36 mouse cellular contexts compared by ENCODE assay signal in genomic region chr4:129582251-129582650, GRCm38 (mm10). TPM values are rescaled to one million over a fixed set of nuclear protein-coding genes. Genes with fewer than 3 reads are reported as not detected.
A peak's percentile ranks its signal among the peaks of the same experiment; 100 is the strongest.
DNase-seq lines count a peak whose midpoint lies in the region; ATAC-seq and TF ChIP-seq lines count a peak whose summit lies in the region.
"Had no signal": no experiment of that assay in that cellular context is flagged by ENCODE, and none has a peak within 500 bp of the region (broad histone marks: within the 10 kb centered on the region; RNA-seq: fewer than 3 reads in every experiment).

No protein-coding gene starts in this region.

- H3K4me2 ChIP-seq in kidney, postnatal 0 days (ENCODE audit: low read length), result no peak overlapping the region
- H3K4me2 ChIP-seq in kidney, embryonic 14.5 days (replicated peaks; ENCODE audit: low read depth, low read length), result no peak overlapping the region
- H3K4me2 ChIP-seq: embryonic facial prominence, embryonic 15.5 days; forebrain, embryonic 13.5 days; heart, embryonic 12.5 days; hindbrain, embryonic 14.5 days; limb, embryonic 12.5 days; midbrain, embryonic 13.5 days; neural tube, embryonic 15.5 days; stomach, embryonic 15.5 days had no signal

- H3K4me3 ChIP-seq in kidney, postnatal 0 days (replicated peaks; ENCODE audit: low read depth, low read length), result no peak overlapping the region
- no peak overlapping the region for H3K4me3 ChIP-seq in kidney, embryonic 14.5 days (ENCODE audit: low read length)
- H3K4me3 ChIP-seq: embryonic facial prominence, embryonic 10.5 days; embryonic facial prominence, embryonic 15.5 days; forebrain, embryonic 13.5 days; heart, adult 2 months; heart, embryonic 12.5 days; limb, embryonic 12.5 days; midbrain, embryonic 13.5 days; neural tube, embryonic 15.5 days; stomach, embryonic 15.5 days had no signal

- no peaks in the 10 kb centered on the region for H3K36me3 ChIP-seq in kidney, postnatal 0 days (ENCODE audit: insufficient read depth, low read length)
- no peaks in the 10 kb centered on the region for H3K36me3 ChIP-seq in kidney, embryonic 14.5 days (ENCODE audit: control insufficient read depth, insufficient read depth, low read length)
- H3K36me3 ChIP-seq: embryonic facial prominence, embryonic 10.5 days; embryonic facial prominence, embryonic 15.5 days; heart, embryonic 12.5 days; limb, embryonic 12.5 days; midbrain, embryonic 13.5 days; neural tube, embryonic 15.5 days; stomach, embryonic 15.5 days had no signal

- TF ChIP-seq CTCF in kidney, postnatal 0 days (IDR thresholded peaks at IDR 0.05; ENCODE audit: low read depth), result 0 out of 2 replicates have a peak, but pooled peaks have one; percentile 9

- intact Hi-C loops in heart, postnatal 36 days (cut with DNase I), result no loop called here

- 79% methylated on average over 1 of the region's 1 CpGs for WGBS in kidney, postnatal 0 days
- 82% methylated on average over 1 of the region's 1 CpGs for WGBS in kidney, embryonic 14.5 days

- H3K9ac ChIP-seq in kidney, postnatal 0 days (ENCODE audit: low read depth, low read length), result no peak overlapping the region
- no peak overlapping the region for H3K9ac ChIP-seq in kidney, embryonic 14.5 days (ENCODE audit: low read depth, low read length)
- H3K9ac ChIP-seq: embryonic facial prominence, embryonic 15.5 days; forebrain, embryonic 13.5 days; heart, embryonic 12.5 days; hindbrain, embryonic 14.5 days; limb, embryonic 12.5 days; midbrain, embryonic 13.5 days; neural tube, embryonic 15.5 days; stomach, embryonic 15.5 days had no signal

- H3K4me1 ChIP-seq in kidney, postnatal 0 days (replicated peaks; ENCODE audit: insufficient read depth, low read length), result no peaks in the 10 kb centered on the region
- peaks cover 12% of the 10 kb centered on the region for H3K4me1 ChIP-seq in kidney, embryonic 14.5 days (ENCODE audit: control insufficient read depth, insufficient read depth, low read length)

- no peak for DNase-seq in kidney, postnatal 0 days (ENCODE audit: low spot score)
- peak; percentile 22 for DNase-seq in thymus, postnatal 0 days (ENCODE audit: low spot score)
- no peak for DNase-seq in thymus, postnatal 10 days (ENCODE audit: low spot score in 2 of 2)
- peak; percentile 83 for DNase-seq in R1 (ENCODE audit: low read depth, low spot score)
- no peak for DNase-seq in gastrocnemius, adult 8-10 months (ENCODE audit: low spot score in 2 of 2)
- DNase-seq in heart, postnatal 36 days, result no peak
- DNase-seq: adrenal gland, adult 2 months; cerebellum, adult 8-10 months; cerebellum, postnatal 25 days; heart, adult 2 months; kidney, adult 2 months; kidney, postnatal 10 days; layer of hippocampus, adult 9-11 months; lung, adult 2 months; lung, postnatal 10 days; retina, postnatal 1 day; right cerebral cortex, postnatal 14 days; thymus, postnatal 36 days had no signal

- H3K27ac ChIP-seq in kidney, postnatal 0 days, result no peak overlapping the region
- no peak overlapping the region for H3K27ac ChIP-seq in kidney, embryonic 14.5 days (ENCODE audit: low read depth, low read length)
- H3K27ac ChIP-seq: embryonic facial prominence, embryonic 10.5 days; embryonic facial prominence, embryonic 15.5 days; forebrain, embryonic 13.5 days; heart, adult 2 months; hindbrain, embryonic 14.5 days; limb, embryonic 12.5 days; macrophage; midbrain, embryonic 13.5 days; neural tube, embryonic 15.5 days; stomach, embryonic 15.5 days had no signal

- H3K27me3 ChIP-seq in kidney, postnatal 0 days (ENCODE audit: insufficient read depth, low read length), result no peaks in the 10 kb centered on the region
- no peaks in the 10 kb centered on the region for H3K27me3 ChIP-seq in kidney, embryonic 14.5 days (ENCODE audit: control insufficient read depth, insufficient read depth, low read length)
- H3K27me3 ChIP-seq: embryonic facial prominence, embryonic 15.5 days; forebrain, embryonic 13.5 days; heart, embryonic 12.5 days; limb, embryonic 12.5 days; neural tube, embryonic 15.5 days; stomach, embryonic 15.5 days had no signal

- H3K9me3 ChIP-seq in kidney, postnatal 0 days (replicated peaks; ENCODE audit: low read length), result no peaks in the 10 kb centered on the region
- no peaks in the 10 kb centered on the region for H3K9me3 ChIP-seq in kidney, embryonic 14.5 days (ENCODE audit: control insufficient read depth, low read length)
- H3K9me3 ChIP-seq: embryonic facial prominence, embryonic 10.5 days; embryonic facial prominence, embryonic 15.5 days; forebrain, embryonic 13.5 days; heart, embryonic 12.5 days; limb, embryonic 12.5 days; midbrain, embryonic 13.5 days; neural tube, embryonic 15.5 days; stomach, embryonic 15.5 days had no signal

- ATAC-seq in kidney, postnatal 0 days (replicated peaks; ENCODE audit: low FRiP score, low read depth), result no peak
- ATAC-seq in kidney, embryonic 14.5 days (ENCODE audit: low FRiP score, low TSS enrichment), result no peak
- ATAC-seq: activated CD4-positive, CD25-positive, alpha-beta regulatory T cell, adult 4 months; CD4-positive, CD25-positive, alpha-beta regulatory T cell, adult 4 months; forebrain, embryonic 13.5 days; inflammation-experienced regulatory T-cells, adult 6 months; midbrain, embryonic 13.5 days had no signal

RNA-seq across cellular contexts. Expression of gene Fam167b, which starts 3.9 kb away (rescaled TPM):
- 39.9 and 40.3 TPM in 2 replicates for polyA plus RNA-seq in kidney, postnatal 0 days (2015; fragmentation: Nextera tagmentation; extraction: Ambion mirVana)
- 17.7 and 19.7 TPM in 2 replicates for polyA plus RNA-seq in kidney, embryonic 14.5 days (2014; fragmentation: Nextera tagmentation; extraction: Ambion mirVana)
- 2.6 and 3.7 TPM in 2 replicates for polyA plus RNA-seq in thymus, postnatal 0 days (2015; fragmentation: Nextera tagmentation; extraction: Ambion mirVana)
- not detected for total RNA-seq in gastrocnemius, adult 8-10 months (2022)
- total RNA-seq in heart, postnatal 36 days (2021), result under 1 TPM; 0.46 to 1.00 TPM
- total RNA-seq: gastrocnemius, adult 18-20 months; hematopoietic stem cell, adult 5-6 weeks; left cerebral cortex, postnatal 14 days; megakaryocyte-erythroid progenitor cell, adult 5-6 weeks had no signal
- polyA plus RNA-seq: macrophage; neural tube, embryonic 15.5 days had no signal

RNA-seq across cellular contexts. Expression of gene Lck, which starts 8.8 kb away (rescaled TPM):
- 8.8 and 9.1 TPM in 2 replicates for polyA plus RNA-seq in kidney, postnatal 0 days (2015; fragmentation: Nextera tagmentation; extraction: Ambion mirVana)
- 11.4 and 14.1 TPM in 2 replicates for polyA plus RNA-seq in kidney, embryonic 14.5 days (2014; fragmentation: Nextera tagmentation; extraction: Ambion mirVana)
- 1,471 and 1,532 TPM in 2 replicates for polyA plus RNA-seq in thymus, postnatal 0 days (2015; fragmentation: Nextera tagmentation; extraction: Ambion mirVana)
- not detected for total RNA-seq in gastrocnemius, adult 8-10 months (2022)
- 1 to 10 TPM in 1 of 2 experiments, under 1 TPM in 1; 0.72 to 1.5 TPM for total RNA-seq in heart, postnatal 36 days (2021)
- total RNA-seq: gastrocnemius, adult 18-20 months had no signal

RNA-seq across cellular contexts. Expression of gene Eif3i, which starts 18.2 kb away (rescaled TPM):
- polyA plus RNA-seq in kidney, postnatal 0 days (2015; fragmentation: Nextera tagmentation; extraction: Ambion mirVana), result 284 and 298 TPM in 2 replicates
- 340 and 401 TPM in 2 replicates for polyA plus RNA-seq in kidney, embryonic 14.5 days (2014; fragmentation: Nextera tagmentation; extraction: Ambion mirVana)
- 325 and 333 TPM in 2 replicates for polyA plus RNA-seq in thymus, postnatal 0 days (2015; fragmentation: Nextera tagmentation; extraction: Ambion mirVana)
- 100 to 1,000 TPM; 142 to 156 (median 148) TPM for total RNA-seq in gastrocnemius, adult 8-10 months (2022)
- total RNA-seq in heart, postnatal 36 days (2021), result 100 to 1,000 TPM; 125 to 129 TPM

RNA-seq across cellular contexts. Expression of gene Tmem234, which starts 18.2 kb away (rescaled TPM):
- 188 and 197 TPM in 2 replicates for polyA plus RNA-seq in kidney, postnatal 0 days (2015; fragmentation: Nextera tagmentation; extraction: Ambion mirVana)
- 213 and 219 TPM in 2 replicates for polyA plus RNA-seq in kidney, embryonic 14.5 days (2014; fragmentation: Nextera tagmentation; extraction: Ambion mirVana)
- 190 and 230 TPM in 2 replicates for polyA plus RNA-seq in thymus, postnatal 0 days (2015; fragmentation: Nextera tagmentation; extraction: Ambion mirVana)
- 10 to 100 TPM; 25.9 to 37.5 (median 29.7) TPM for total RNA-seq in gastrocnemius, adult 8-10 months (2022)
- total RNA-seq in heart, postnatal 36 days (2021), result 10 to 100 TPM; 42.7 to 43.6 TPM

RNA-seq across cellular contexts. Expression of gene Dcdc2b, which starts 31.8 kb away (rescaled TPM):
- polyA plus RNA-seq in kidney, postnatal 0 days (2015; fragmentation: Nextera tagmentation; extraction: Ambion mirVana), result 1.9 and 2.3 TPM in 2 replicates
- 1.9 and 2.0 TPM in 2 replicates for polyA plus RNA-seq in kidney, embryonic 14.5 days (2014; fragmentation: Nextera tagmentation; extraction: Ambion mirVana)
- polyA plus RNA-seq in thymus, postnatal 0 days (2015; fragmentation: Nextera tagmentation; extraction: Ambion mirVana), result 3.0 and 3.3 TPM in 2 replicates
- total RNA-seq in gastrocnemius, adult 8-10 months (2022), result 1 to 10 TPM in 3 of 4 experiments, under 1 TPM in 1; 0.46 to 1.2 (median 1.1) TPM
- total RNA-seq in heart, postnatal 36 days (2021), result under 1 TPM; 0.44 to 0.95 TPM
- total RNA-seq: hematopoietic stem cell, adult 5-6 weeks had no signal

Comparison
In these comparisons a context has a peak if more than half of its experiments do, and no peak if none do; other contexts are left out.
1. DNase-seq: peak in thymus, postnatal 0 days (single experiment) and R1 (single experiment); none in kidney, postnatal 0 days (single experiment), thymus, postnatal 10 days (0 of 2), gastrocnemius, adult 8-10 months (0 of 2) and heart, postnatal 36 days (0 of 2).
2. RNA of gene Lck, which starts 8.8 kb away (polyA plus RNA-seq): 1,471 to 1,532 TPM in thymus, postnatal 0 days; 11.4 to 14.1 TPM in kidney, embryonic 14.5 days and 8.8 to 9.1 TPM in kidney, postnatal 0 days; every median in the first group is over 10 times any median in the second.